Mouse (Mus musculus) stomach, embryonic 16.5 days (tissue): ENCODE results near the gene Nfu1. TPM values are rescaled to one million over a fixed set of nuclear protein-coding genes. Genes with fewer than 3 reads are reported as not detected.
A peak's percentile ranks its signal among the peaks of the same experiment; 100 is the strongest.
"Not testable (repeated sequence)": the region's sequence is repeated elsewhere in the genome, so short reads cannot be mapped to it uniquely, and the experiment has no call there.

ENCODE experiments used
- ATAC-seq: fragments of 200-750 bp; cut with Nextera tagmentation; 2 replicates; pipeline ENCODE4 v1.8.0; 2017; ENCODE audit warnings: moderate number of reproducible peaks, moderate TSS enrichment; ENCODE audit not compliant: insufficient read depth, low FRiP score
- H3K27ac ChIP-seq: fragments of 300-500 bp; sonication (generic); 2 replicates; pipeline ENCODE4 v1.5.1; 2014; ENCODE audit warnings: low read length
- H3K27me3 ChIP-seq: fragments of 300-500 bp; sonication (generic); 2 replicates; pipeline ENCODE4 v1.6.1; 2014; ENCODE audit warnings: low read length, control low read depth, mixed read lengths; ENCODE audit not compliant: control insufficient read depth, insufficient read depth
- H3K36me3 ChIP-seq: fragments of 300-500 bp; sonication (generic); 2 replicates; pipeline ENCODE4 v1.6.1; 2014; ENCODE audit warnings: low read length; ENCODE audit not compliant: control insufficient read depth, insufficient read depth
- H3K4me1 ChIP-seq: fragments of 300-500 bp; sonication (generic); 2 replicates; pipeline ENCODE4 v1.6.1; 2014; ENCODE audit warnings: low read length, control low read depth, mixed read lengths; ENCODE audit not compliant: control insufficient read depth, insufficient read depth
- H3K4me2 ChIP-seq: fragments of 300-500 bp; sonication (generic); 2 replicates; pipeline ENCODE4 v1.6.1; 2014; ENCODE audit warnings: low read depth, low read length, mixed read lengths
- H3K4me3 ChIP-seq: fragments of 300-500 bp; sonication (generic); replicated peaks from 2 replicates; pipeline ENCODE4 v1.5.1; 2014; ENCODE audit warnings: mild to moderate bottlenecking, low read length
- H3K9ac ChIP-seq: fragments of 300-500 bp; sonication (generic); 2 replicates; pipeline ENCODE4 v1.6.1; 2014; ENCODE audit warnings: low read length
- H3K9me3 ChIP-seq: fragments of 300-500 bp; sonication (generic); replicated peaks from 2 replicates; pipeline ENCODE4 v1.6.1; 2016; ENCODE audit warnings: low read length, control low read depth; ENCODE audit not compliant: control insufficient read depth
- WGBS: fragments of 180-500 bp; shearing (Covaris S2); extraction: QIAGEN DNeasy Blood & Tissue Kit; methylation state at CpG from one replicate; pipeline ENCODE4 v1.1.7; 2014; 5-methylcytosine and 5-hydroxymethylcytosine counted together
- polyA plus RNA-seq: library from polyadenylated mRNA; unstranded; fragments of >200 nt; fragmentation: Nextera tagmentation; extraction: Ambion mirVana; gene quantifications from 2 replicates; pipeline ENCODE4 v1.2.1, GENCODE M21; 2015

Nfu1 gene
- polyA plus RNA-seq, 1 experiment from 2014 or later: 96.8 TPM

DNA sequence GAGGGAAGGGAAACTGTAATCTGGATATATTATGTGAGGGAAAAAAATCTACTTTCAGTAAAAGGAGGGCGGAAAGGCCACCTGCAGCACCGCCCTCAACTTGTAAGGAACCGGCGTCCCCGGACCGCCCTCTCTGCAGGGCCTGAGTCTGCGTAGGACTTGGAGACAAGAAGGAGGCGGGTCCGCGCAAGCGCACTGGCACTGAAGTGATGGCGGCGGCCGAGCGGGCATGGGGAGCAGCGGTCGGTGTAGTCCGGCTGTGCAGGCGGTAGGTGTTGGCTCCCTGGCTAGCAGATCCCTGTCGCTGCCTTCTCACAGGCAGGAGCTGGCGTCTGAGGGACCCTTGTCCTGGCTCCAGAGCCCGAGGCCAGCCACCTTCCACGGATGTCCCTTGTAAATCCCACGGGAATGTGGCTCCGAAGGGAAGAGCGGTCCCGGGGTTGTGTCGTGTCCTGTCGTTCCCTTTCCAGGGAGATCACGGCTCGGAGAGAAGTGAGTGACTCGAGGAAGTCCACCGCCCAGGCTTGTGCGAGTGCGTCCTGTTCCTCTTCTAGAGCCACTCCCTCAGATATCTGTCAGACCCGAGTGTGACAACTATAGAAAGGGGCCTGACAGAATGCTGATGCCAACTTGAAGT, 774 bp downstream of the Nfu1 start:
- under 1% methylated on average over 36 of the region's 36 CpGs for WGBS
- peak overlapping the region; percentile 64 for H3K4me2 ChIP-seq
- H3K9me3 ChIP-seq: no peaks in the 10 kb centered on the region
- no peaks in the 10 kb centered on the region for H3K27me3 ChIP-seq
- H3K4me3 ChIP-seq: peak overlapping the region; percentile 84
- H3K36me3 ChIP-seq: no peaks in the 10 kb centered on the region
- peaks cover 9% of the 10 kb centered on the region for H3K4me1 ChIP-seq
- H3K27ac ChIP-seq: peak overlapping the region; percentile 86
- ATAC-seq: peak; percentile 98
- peak overlapping the region; percentile 87 for H3K9ac ChIP-seq

DNA sequence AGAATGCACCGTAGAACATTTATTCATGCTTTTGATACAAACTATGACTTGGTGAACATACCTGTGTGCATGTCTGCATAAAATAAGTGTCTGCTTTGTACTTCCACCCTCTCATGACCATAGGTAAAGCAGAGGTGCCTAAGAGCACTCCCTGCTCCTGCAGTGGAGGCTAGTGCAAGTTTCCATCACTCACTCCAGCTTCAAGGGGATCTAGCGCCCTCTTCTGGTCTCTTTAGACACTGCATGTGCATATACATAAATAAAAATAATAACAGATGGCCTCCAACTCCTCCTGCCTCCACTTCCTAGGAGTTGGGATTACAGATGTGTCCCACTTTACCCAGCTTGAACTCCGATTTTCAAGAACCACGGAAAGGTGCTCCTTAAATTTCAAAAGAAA, 7.9 kb downstream of the Nfu1 start:
- Histone ChIP-seq H3K4me3 (no peak overlapping the region), H3K9me3 (peaks cover 3% of the 10 kb centered on the region; the same call in 1 of the 2 replicates), H3K9ac (no peak overlapping the region), H3K4me1 (no peaks in the 10 kb centered on the region), H3K27ac (no peak overlapping the region), H3K36me3 (peaks cover 25% of the 10 kb centered on the region), H3K4me2 (no peak overlapping the region), H3K27me3 (no peaks in the 10 kb centered on the region)
- ATAC-seq: no peak
- 69% methylated on average over 4 of the region's 4 CpGs for WGBS

DNA sequence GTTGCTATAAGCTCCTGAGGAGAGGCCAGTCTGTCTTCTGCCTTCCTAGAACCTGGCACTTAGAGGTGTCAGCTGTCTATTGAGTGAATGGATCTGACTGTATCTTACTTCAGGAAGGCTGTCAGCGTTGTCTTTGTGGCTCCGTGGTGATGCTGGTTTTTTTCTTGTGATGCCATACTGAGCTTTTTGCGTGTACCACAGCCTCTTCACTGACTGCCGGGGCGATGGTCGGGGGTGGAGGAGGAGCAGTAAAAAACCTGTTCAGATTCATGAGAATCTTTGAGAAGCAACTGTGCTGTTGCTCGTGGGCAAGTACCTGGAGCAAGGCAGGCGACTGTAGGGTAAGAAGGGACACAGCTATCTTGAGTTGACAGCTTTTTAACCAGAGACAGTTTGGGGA, 9.8 kb downstream of the Nfu1 start:
- H3K4me1 ChIP-seq: no peaks in the 10 kb centered on the region
- no peaks in the 10 kb centered on the region for H3K27me3 ChIP-seq
- ATAC-seq: no peak
- H3K36me3 ChIP-seq: peaks cover 25% of the 10 kb centered on the region
- peaks cover 3% of the 10 kb centered on the region; the same call in 1 of the 2 replicates for H3K9me3 ChIP-seq
- 90% methylated on average over 8 of the region's 8 CpGs for WGBS
- H3K4me3 ChIP-seq: no peak overlapping the region
- H3K9ac ChIP-seq: no peak overlapping the region
- H3K27ac ChIP-seq: no peak overlapping the region
- H3K4me2 ChIP-seq: no peak overlapping the region

GRCm38 (mm10) chr6:87021791-87022190, 12.8 kb downstream of the Nfu1 start:
- peaks cover 27% of the 10 kb centered on the region for H3K36me3 ChIP-seq
- ATAC-seq: no peak
- H3K9ac ChIP-seq: no peak overlapping the region

GRCm38 (mm10) chr6:87026980-87027379, 17.9 kb downstream of the Nfu1 start:
- ATAC-seq: peak; percentile 33; the same call in 1 of the 2 replicates
- 58% methylated on average over 7 of the region's 7 CpGs for WGBS
- no peak overlapping the region for H3K4me2 ChIP-seq
- peak overlapping the region; percentile 48; the same call in 1 of the 2 replicates for H3K27ac ChIP-seq
- no peaks in the 10 kb centered on the region for H3K27me3 ChIP-seq
- H3K9ac ChIP-seq: no peak overlapping the region
- H3K9me3 ChIP-seq: no peaks in the 10 kb centered on the region
- H3K36me3 ChIP-seq: 0 out of 2 replicates have a peak, but pooled peaks cover 8% of the 10 kb centered on the region
- no peak overlapping the region for H3K4me3 ChIP-seq
- H3K4me1 ChIP-seq: no peaks in the 10 kb centered on the region

More at GRCm38 (mm10) chr6:87021791-87022190, 12.8 kb downstream of the Nfu1 start:
- H3K4me2 ChIP-seq: no peak overlapping the region
- WGBS: 98% methylated on average over 12 of the region's 12 CpGs
- H3K4me1 ChIP-seq: no peaks in the 10 kb centered on the region
- no peak overlapping the region for H3K27ac ChIP-seq
- H3K27me3 ChIP-seq: no peaks in the 10 kb centered on the region
- peaks cover 3% of the 10 kb centered on the region; the same call in 1 of the 2 replicates for H3K9me3 ChIP-seq
- no peak overlapping the region for H3K4me3 ChIP-seq

DNA sequence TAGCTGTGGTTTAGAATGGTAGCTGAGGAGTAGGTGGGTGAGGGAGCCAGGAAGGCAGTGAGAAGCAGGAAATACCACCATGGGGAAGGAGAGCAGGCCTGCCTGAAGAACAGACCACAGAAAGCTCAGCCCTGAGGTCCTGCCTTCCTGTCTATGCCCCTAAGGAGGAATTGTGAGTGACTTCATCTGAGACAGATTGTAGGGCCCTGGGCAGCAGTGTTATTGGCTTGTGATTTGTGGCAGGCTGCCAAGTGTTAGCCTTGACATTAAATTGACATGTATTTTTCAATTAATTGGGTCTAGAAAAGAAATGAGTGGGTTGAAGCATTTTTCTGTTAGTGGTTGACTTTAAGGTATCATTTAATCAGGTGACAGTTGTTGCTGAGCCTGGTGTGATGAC, 19.8 kb downstream of the Nfu1 start:
- no peak overlapping the region for H3K4me2 ChIP-seq
- no peak overlapping the region for H3K9ac ChIP-seq

DNA sequence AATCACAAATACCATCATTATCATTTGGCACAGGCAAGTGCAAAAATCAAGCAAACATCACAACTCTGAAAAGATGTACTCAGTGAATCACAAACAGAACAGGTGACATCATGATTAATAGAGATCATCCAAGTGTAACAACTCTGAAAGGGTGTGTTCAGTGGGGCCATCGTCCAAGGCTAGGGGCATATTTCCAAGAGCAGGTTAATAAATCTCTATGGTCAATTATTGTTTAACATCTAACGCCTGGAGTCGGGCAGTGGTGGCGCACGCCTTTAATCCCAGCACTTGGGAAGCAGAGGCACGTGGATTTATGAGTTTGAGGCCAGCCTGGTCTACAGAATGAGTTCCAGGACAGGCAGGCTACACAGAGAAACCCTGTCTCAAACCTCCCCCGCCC, 22.3 kb downstream of the Nfu1 start:
- 63% methylated on average over 7 of the region's 7 CpGs for WGBS
- ATAC-seq, H3K9ac ChIP-seq, H3K4me1 ChIP-seq, H3K4me3 ChIP-seq, H3K9me3 ChIP-seq, H3K27me3 ChIP-seq, H3K27ac ChIP-seq, H3K4me2 ChIP-seq, H3K36me3 ChIP-seq: not testable (repeated sequence)

More for the DNA sequence above, 19.8 kb downstream of the Nfu1 start:
- Histone ChIP-seq H3K4me1 (no peaks in the 10 kb centered on the region), H3K27me3 (no peaks in the 10 kb centered on the region), H3K27ac (no peak overlapping the region), H3K4me3 (no peak overlapping the region), H3K36me3 (0 out of 2 replicates have a peak, but pooled peaks cover 8% of the 10 kb centered on the region), H3K9me3 (no peaks in the 10 kb centered on the region)
- ATAC-seq: no peak

GRCm38 (mm10) chr6:87032401-87032800, 23.4 kb downstream of the Nfu1 start:
- Histone ChIP-seq H3K9ac (no peak overlapping the region), H3K4me1 (no peaks in the 10 kb centered on the region)
- 82% methylated on average over 3 of the region's 3 CpGs for WGBS

DNA sequence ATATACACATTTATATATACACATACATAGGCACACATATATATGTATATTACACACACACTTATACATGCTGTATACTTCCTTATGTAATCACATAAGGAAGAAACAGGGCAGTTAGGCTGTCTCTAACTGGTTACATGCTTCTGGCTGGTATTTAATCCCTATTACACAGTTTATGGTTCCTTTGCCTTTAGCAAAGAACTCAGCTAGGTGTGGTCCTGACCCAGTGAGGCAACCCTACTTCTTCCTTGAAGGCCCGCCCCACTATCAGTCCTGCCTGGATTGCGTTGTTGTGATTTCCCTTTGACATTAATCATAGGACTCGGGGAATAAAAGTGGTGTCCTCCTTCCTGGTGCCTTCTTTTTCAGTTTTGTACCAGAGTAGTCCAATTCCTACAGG, 25.4 kb downstream of the Nfu1 start:
- Histone ChIP-seq H3K9ac (no peak overlapping the region), H3K27ac (peak overlapping the region; percentile 23; the same call in 1 of the 2 replicates), H3K27me3 (no peaks in the 10 kb centered on the region), H3K4me3 (no peak overlapping the region), H3K4me1 (no peaks in the 10 kb centered on the region), H3K4me2 (no peak overlapping the region), H3K9me3 (peaks cover 3% of the 10 kb centered on the region; the same call in 1 of the 2 replicates), H3K36me3 (no peaks in the 10 kb centered on the region)
- whole genome bisulfite sequencing: 72% methylated on average over 3 of the region's 3 CpGs
- ATAC-seq: no peak

More at GRCm38 (mm10) chr6:87032401-87032800, 23.4 kb downstream of the Nfu1 start:
- peaks cover 3% of the 10 kb centered on the region; the same call in 1 of the 2 replicates for H3K9me3 ChIP-seq
- no peak overlapping the region for H3K4me2 ChIP-seq
- no peaks in the 10 kb centered on the region for H3K27me3 ChIP-seq
- no peak for ATAC-seq
- H3K27ac ChIP-seq: no peak overlapping the region
- H3K36me3 ChIP-seq: no peaks in the 10 kb centered on the region
- no peak overlapping the region for H3K4me3 ChIP-seq
